Mouse (Mus musculus) T-cell, adult 2 months (primary cell): ENCODE data around the gene Col19a1.
"Not testable (repeated sequence)": the region's sequence is repeated elsewhere in the genome, so short reads cannot be mapped to it uniquely, and the experiment has no call there.

ENCODE experiments used
- DNase-seq: peaks from one replicate; pipeline ENCODE4 v3.0.0; 2022; ENCODE audit warnings: low spot score

Gene Col19a1

DNA sequence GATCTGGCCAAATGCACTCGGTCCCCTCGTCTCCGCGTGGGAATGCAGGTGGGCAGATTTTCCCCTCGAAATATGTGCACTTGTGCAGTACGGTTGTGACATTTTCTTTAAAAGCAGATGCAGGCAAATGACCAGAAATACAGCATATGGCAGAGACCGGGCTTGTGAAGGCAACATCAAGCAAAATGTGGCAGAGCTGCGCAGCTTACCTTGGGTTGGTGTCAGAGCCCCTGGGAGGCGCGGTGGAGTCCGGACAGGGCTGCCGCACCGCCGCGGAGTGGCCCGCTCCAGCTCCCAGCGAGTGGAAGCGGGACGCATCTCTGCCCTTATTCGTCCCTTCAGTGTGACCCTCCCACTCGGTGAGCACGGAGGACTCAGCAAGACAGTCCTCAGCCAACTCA is at the start of gene Col19a1:
Gene Col19a1 (minus strand): TSS at position 332 of the 401 bp plus-strand sequence.
- no peak for DNase-seq

DNA sequence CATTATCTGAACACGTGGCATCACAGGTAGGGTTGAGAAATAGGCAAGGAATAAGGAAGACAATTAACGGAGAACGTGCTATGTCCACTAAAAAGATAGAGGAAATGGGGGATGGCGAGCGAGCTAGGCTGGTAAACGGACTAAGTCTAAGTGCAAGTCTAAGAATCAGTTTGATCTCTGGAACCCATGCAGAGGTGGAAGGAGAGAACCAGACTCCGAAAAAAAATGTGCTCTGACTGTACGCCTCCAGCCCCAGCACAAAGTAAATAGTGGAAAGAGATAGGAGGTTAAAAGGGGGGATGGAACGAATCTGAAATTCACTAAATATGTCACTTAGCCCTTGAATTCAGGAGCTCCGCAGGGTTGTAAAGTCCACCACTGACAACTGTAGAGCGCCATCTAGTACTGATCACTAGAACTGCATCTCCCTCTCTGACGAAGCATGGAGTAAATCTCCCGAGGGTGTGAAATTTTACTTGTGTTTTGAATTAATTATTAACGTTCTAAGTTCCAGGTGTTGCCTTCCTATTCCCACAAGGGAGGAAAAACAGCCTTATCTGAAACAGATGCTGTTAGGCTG is 46.4 kb upstream of the Col19a1 start:
- no peak for DNase-seq

DNA sequence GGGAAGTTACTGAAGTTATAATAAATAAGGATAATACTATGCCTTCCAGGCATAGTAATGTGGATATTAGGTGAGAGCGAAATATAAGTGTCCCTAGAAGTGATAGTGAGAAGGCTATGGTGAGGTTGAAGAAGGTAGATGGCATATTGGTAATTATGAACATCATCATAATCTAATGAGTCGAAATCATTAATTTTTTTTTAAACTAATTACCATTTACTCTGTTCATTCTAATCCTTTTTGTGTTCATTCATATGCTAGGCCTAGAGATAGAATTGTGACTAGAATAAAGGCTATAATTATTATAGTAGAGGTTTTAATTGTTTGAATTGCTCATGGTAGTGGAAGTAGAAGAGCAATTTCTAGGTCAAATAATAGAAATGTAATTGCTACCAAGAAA is 25.3 kb upstream of the Col19a1 start:
- DNase-seq, result not testable (repeated sequence)

DNA sequence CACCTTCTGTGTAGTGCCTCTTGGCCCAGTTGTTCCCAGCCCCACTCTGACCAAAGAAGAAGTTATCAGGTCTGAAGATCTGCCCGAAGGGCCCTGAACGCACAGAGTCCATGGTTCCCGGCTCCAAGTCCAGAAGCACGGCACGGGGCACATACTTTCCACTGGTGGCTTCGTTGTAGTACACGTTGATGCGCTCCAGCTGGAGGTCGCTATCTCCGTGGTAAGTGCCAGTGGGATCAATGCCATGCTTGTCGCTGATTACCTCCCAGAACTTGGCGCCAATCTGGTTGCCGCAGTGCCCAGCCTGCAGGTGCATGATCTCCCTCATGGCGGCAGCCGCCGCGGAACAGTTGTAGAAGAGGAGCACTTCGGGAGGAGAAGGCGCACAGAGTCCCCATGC is 7.8 kb upstream of the Col19a1 start:
- DNase-seq, result no peak

DNA sequence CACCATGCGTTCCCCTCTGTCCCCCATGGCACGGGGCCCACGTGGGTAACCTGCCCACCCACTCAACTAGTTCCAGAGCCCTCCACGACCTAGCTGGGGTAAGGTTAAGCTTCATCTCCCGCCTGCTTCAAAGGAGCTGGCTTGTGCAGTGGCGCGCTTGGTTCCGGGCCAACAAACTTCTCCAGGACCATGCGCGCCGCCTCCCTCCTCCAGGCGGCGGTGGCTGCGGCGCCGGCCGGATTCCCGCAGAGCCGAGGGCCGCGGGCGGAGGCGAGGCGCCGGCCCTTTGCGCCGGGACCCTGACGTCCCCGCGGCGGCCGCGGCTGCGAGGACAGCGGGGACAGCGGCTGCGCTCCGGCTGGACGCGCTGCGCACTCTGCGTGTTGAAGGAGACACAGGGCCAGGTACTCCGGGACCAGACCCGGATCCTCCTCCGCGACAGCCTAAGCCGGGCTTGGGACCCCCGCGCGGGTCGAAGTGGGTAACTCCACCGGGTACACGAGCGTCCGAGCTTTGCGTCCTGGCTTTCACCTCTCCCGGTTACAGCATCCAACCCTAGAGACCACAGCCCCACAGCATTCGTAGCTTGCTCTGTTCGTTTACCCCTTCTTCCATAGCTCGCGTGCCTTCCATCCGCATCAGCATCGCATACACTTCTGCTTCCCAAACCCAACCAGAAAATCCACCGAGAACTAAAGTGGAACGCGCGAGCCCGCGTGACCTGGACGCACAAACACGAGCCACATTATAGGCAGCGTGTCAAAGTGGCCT is 717 bp downstream of the Col19a1 start:
- DNase-seq, result no peak

DNA sequence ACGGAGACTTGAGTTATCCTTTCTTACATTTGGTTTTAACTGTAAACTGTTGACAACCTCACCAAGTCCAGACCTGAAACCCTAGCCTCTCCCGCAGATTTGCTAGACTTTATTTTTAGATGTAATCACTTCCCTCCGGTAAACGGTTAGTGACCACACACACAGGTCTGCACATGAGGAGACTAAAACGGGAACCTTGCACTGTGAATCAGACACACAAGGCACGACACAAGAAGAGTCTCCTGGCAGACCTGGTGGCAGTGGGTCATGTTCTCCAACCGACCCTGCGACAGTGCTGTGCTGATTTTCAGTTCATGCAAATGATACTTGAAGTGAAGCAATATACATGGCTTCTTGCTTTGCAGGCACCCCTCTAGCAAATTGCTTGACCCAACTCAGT is 14.7 kb downstream of the Col19a1 start:
- no peak for DNase-seq

DNA sequence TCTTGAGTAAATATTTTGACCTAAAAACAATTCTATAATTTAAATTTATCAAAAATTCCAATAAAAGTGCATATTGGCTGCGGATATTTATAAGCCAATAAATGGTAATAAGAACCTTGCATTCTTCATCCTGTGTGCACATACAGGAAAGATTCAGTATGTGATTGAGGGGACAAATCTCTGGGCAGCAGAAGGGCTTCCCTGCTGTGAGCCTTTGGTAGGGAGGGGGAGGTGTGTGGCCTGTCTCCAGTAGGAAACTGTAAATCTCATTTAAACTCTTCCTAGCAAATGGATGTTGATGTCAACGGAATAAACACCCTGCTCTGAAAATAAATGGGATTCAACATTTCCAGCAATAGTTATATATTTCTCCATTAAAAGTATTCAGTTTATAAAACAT is 23.2 kb downstream of the Col19a1 start:
- no peak for DNase-seq

DNA sequence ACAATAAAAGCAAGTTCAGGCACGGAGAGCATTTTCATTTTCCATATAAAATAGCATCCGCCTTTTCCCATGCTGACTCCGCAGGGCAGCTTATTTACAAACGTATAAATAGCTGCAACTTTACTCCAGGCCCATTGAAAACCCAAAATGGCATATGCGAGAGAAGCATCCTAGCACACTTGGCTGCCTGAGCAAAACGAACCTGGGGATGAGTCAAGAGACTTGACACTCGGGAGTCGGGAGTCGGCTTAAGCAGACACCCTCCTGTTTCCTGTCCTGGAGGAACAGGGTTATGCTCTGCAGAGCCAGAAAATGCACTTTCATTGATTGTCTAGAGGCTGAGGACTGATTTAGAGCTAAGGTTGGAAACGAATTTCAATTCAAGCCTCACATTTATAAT is 29.3 kb downstream of the Col19a1 start:
- no peak for DNase-seq

DNA sequence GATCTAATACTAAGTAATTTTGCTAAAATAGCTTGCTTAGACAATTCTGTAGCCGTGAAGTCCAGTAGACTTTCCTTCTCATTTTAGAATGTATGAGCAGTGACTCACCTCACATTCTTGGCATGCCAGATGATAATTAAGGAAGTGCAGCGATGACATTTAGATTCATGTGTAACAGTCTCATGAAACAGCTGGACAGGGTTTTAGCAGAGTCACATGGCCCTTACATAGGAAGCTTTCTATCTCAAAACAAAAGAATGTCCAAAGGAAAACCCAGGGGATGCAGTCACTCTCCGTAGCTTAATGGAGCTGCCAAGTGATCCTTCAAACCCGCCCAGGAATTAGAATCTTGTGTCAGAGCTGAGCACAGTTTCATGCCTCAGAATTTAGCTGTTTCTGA is 33.8 kb downstream of the Col19a1 start:
- no peak for DNase-seq

DNA sequence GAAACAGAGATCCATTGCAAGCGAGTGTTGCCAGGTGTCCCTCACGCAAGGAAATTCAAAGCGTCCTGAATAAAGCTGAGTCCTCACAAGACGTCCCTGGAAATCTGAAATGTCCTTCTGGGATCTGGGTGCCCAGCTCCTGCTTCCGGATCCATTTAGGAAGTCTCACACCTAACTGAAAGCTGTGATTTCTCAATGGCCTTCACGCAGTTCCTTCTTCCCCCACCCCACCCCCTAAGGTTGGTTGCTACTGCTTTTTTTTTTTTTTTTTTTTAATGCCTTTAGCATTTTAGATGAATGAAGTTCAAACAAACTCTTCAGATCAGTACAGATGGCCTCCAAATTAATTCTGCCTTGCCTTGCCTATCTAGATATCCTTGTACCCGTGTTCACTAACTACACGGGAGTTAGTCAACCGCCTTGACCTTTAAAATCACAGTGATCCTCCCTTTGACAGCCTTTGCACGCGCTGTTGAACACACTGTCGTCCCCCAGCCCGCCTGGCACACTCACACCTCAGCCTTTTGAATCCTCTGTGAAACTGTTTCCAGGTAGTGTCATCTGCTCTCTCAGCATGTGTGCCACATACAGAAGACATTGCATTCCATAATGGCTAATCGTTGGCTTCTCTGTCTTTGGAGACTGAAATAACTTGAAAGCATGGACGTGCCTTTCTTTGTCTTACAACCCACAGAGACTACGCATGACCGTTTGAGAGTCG is 36.6 kb downstream of the Col19a1 start:
- no peak for DNase-seq

DNA sequence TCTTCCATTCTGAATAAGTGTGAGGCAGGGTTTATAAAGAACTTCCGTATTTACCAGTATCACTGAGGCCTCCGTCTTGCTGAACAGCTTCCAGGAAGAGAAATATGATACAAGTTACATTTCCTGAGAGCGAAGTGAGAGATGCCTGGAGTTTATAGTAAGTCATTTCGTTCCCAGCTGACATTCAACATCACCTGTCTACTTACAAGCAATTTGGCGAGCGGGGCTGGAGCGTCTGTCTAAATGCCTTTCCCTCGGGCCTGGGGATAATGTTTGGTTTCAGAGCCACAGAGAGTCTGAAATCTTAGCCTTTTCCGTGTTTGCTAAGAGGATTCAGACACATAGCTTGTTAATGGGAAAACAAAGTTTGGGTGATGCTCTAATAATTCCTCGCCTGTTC is 37.2 kb downstream of the Col19a1 start:
- DNase-seq, result no peak

DNA sequence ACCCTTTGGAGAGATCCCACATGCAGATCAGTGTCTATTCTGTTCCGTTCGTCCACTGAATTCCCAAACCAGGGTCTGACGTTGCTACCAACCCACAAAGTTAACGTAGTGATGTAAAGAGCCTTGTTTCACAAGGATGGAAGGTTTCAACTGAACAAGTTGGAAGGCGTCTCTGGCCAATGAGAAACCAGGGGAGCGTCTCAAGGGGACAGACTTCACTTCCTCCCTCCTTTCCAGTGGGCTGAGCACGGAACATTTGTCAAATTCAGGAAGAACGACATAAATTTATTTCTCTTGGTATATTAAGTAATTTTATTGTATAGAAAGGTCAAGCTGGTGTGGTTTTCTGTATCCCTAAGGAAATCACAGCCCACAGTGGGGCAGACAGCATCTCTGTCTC is 38.2 kb downstream of the Col19a1 start:
- no peak for DNase-seq

DNA sequence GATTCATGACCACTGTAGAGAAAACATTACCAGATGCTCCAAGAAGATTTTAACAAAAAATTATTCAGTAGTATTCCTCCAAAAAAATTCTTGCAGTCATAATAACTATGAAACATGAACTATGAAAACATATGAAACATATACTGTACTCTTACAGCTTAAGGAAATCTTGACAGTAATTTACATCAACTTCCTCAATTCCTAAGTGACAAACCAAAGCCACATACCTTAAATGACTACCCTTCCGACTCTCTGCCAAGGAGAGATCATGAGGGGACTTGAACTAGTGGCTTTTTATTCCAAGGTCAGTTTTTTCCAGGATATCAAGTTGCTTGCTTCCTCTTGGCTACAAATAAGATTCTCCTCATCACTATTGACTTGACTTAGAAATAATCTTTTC is 39.7 kb downstream of the Col19a1 start:
- DNase-seq, result no peak

DNA sequence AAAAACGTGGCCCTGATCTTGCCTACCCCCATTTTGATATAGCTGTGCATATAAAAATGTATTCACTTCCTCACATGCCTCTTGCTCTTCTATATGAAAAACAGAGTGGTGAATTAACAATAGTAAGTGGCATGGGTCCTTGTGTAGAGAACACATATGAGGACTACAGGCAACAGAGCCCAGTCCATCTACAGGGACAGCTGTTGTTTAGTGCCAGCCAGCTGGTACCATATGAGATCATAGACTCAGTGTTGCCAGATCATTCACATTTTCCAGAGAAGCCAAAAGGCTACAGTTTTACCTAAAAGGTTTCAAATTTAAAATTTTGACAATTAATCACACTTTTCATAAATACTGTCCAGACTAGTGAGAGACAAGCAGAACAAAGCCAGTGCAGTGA is 47.4 kb downstream of the Col19a1 start:
- DNase-seq, result no peak

DNA sequence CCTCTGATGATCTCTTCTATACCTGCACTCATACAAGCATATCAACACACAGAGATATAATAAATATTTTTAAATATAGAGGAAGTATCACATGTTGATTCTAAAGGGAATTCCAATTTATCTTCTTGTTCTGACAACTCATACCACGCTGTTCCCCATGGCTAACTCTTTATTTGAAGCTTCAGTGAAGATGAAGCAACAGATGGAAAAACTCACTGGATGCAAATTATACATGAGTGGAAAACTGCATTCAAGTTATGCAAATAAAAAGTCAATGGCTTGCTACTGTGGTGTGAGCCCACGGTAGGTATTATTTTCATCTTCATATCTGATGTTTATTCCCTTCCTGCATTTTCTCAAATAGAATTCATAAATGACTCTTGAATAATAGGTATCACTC is 60.1 kb downstream of the Col19a1 start:
- no peak for DNase-seq

DNA sequence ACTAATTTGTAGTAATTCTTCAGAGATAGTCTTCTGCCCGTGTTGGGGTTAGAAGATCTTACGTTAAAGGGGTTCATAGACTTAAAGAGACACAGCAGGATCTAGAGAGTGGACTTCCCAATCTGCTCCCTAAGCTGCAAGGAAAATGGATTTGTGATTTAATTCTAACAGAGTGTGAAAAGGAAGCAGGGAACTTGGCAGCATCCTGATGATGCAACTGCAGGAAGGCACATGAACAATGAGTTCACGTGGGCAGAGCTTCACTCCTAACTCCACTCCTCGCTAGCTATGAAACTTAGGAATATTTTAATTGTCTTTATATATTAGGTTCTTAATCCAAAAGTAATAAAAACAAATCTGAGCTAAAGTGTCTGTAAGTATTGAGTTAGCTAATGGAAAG is 69.8 kb downstream of the Col19a1 start:
- no peak for DNase-seq

DNA sequence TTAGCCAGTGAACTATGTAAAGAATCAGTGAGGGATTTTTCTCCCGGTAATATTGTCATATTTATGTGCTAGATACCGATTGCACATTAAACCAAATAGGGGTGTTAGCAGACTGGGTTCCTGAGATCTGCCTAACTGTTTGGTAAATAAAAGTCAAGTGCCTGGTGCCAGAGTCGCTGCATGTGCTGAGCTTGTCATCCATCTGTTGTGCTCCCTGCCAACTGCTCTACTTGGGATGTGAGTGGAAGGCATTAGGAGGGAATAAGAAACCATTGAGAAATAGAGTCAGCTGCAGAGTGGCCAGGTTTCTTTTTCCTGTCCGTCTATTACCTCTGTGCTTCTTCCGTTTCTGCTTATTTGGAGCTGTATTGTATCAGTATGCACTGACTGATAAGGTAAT is 71.9 kb downstream of the Col19a1 start:
- no peak for DNase-seq

DNA sequence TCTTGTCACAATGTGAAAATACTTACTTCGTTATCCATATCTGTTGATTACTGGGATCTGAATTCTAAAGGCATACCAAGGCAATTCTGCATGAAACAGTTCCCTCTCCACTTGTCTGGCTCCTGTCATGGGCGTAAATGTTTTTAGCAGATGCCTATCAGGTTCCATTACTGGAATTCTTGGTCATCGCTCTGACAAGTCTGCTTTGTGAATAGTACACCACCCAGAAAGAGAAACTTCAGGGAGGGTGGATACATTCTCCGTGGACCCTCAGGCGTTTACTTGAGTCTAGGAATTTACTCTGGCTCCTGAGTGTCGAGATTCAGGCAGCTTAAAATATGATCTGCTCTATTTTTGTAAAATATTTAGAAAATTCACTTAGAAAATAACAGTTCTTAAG is 75.7 kb downstream of the Col19a1 start:
- no peak for DNase-seq

DNA sequence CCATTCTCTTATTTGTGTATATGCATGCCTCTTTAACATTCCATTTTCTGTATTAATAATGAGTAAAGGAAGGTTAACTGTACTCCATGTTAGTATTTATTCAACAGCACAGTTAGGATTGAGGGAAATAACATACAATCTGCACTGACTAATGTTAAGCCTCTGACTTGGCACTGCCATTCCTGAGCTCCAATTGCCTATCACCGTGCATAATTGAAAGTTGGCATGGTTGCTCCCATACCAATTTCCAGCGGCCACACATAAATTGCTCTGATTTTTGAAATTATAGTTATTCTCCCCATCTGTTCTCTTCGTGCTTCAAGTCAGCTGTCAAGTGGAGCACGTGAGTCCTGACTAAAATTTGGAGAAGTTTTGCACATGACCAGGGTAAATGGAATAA is 91.9 kb downstream of the Col19a1 start:
- DNase-seq, result no peak

DNA sequence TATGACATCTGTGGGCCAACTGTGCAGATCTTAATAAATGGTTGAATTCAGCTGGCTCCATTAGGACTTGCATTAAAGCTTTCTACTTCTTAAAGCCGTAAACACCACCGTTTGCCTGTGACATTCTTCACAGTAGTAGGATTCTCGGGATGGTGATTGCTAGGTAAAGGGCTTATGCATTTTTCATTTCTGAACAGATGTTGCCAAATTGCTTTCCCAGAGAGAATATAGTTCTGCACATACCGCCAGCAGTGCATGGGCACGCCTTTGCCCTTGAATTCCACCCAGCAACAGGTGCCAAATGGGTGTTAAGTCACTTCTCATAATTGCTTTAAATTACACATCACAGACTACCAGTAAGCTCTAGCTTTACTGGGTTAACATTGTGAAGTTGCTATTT is 103.1 kb downstream of the Col19a1 start:
- no peak for DNase-seq

DNA sequence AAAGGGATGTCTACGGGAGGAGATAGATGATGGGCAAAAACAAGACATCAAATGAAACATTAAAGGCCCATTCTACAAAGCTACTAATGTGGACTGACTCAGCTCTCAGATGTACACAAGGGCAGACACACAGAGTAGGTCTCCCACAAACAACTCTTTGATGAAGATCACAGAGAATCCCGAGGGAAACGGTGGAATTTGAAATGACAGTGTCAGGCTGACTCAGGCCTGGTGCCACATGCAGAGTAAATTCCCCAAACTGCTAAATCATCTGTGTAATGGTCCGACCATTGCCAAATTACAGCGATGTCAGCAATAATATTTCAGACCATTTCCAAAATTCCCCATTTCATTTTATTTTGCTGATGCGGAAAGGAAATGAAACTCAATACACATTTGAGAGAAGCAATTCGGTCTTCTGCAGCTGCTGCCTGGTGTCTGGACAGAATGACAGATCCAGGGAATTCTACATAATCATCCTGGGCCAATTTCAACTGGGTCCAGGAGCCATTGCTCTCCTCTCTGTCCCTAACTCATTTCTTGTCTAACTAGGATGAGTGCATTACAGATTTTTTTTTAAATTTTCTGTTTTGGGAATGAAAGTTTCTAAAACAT is 116.1 kb downstream of the Col19a1 start:
- DNase-seq, result no peak

DNA sequence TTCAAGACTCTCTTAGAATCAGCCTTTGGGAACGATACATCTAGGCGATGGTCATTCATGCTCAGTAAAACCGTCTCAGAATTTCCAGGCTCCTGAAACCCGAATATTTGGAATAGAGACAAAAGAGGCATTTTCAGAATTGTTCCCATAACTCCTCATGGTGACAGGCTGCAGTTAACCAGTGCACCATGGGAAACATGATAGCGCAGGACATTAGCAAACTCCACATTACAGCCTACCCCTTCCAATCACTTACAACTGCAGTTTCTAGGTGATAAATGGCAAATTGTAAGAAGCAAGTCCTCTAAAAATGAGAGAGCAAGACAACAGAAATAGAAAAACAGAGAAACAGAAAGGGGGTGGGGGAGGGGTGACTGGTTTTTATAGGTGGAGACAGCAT is 116.6 kb downstream of the Col19a1 start:
- no peak for DNase-seq

DNA sequence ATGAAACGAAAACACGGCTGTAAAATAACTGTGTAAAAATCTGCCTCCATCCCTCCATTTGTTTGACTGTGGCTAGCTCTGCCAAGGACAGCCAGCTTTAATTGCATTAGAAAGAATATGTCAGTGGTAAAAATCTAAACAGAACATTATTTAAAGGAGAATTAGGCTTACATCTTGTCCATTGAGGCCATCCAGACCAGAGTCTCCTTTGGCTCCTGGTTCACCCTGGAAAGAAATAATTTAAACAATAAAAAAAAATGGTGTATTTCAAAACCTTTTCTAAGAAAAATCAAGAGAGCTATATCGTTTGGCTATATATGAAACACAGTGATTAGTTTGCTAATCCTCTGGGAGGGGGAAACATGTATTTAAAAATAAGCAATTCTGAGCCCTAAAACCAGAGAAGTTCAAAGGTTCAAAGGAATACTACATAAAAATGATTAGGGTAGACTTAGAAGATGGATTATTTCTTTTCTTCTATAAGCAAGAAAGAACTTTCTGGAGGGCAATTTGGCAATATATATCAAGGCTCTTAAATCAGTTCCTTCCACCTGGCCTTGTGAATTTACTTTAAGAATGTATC is 125.9 kb downstream of the Col19a1 start:
- no peak for DNase-seq
